Mouse (Mus musculus): Measurements from ENCODE around the gene Ptprd. TPM values are rescaled to one million over a fixed set of nuclear protein-coding genes. Genes with fewer than 3 reads are reported as not detected.

Ptprd gene
- polyA plus RNA-seq, 1 experiment: 7.4 TPM

GRCm38 (mm10) chr4:76464682-76465081, 1747.1 kb downstream of the Ptprd start:
- H3K4me1 ChIP-seq (ENCODE audit: control insufficient read depth, insufficient read depth, low read length): no peaks in the 10 kb centered on the region
- H3K4me3 ChIP-seq (replicated peaks; ENCODE audit: control insufficient read depth, low read depth, low read length): no peak overlapping the region
- H3K27ac ChIP-seq (ENCODE audit: control insufficient read depth, insufficient read depth, low read depth, low read length, poor library complexity): no peak overlapping the region
- no peak for TF ChIP-seq POLR2A (IDR thresholded peaks at IDR 0.05; ENCODE audit: borderline replicate concordance, control insufficient read depth, low read depth, low read length)
- 66% methylated on average over 1 of the region's 1 CpGs for WGBS

GRCm38 (mm10) chr4:76461336-76461735, 1750.4 kb downstream of the Ptprd start:
- Histone ChIP-seq H3K27ac (ENCODE audit: control insufficient read depth, insufficient read depth, low read depth, low read length, poor library complexity) (no peak overlapping the region), H3K4me3 (replicated peaks; ENCODE audit: control insufficient read depth, low read depth, low read length) (no peak overlapping the region), H3K4me1 (ENCODE audit: control insufficient read depth, insufficient read depth, low read length) (no peaks in the 10 kb centered on the region)
- no peak for TF ChIP-seq CTCF (IDR thresholded peaks at IDR 0.05; ENCODE audit: control insufficient read depth, insufficient read depth, low read length)
- no peak for TF ChIP-seq POLR2A (IDR thresholded peaks at IDR 0.05; ENCODE audit: borderline replicate concordance, control insufficient read depth, low read depth, low read length)
- 16% methylated on average over 5 of the region's 5 CpGs for WGBS

DNA sequence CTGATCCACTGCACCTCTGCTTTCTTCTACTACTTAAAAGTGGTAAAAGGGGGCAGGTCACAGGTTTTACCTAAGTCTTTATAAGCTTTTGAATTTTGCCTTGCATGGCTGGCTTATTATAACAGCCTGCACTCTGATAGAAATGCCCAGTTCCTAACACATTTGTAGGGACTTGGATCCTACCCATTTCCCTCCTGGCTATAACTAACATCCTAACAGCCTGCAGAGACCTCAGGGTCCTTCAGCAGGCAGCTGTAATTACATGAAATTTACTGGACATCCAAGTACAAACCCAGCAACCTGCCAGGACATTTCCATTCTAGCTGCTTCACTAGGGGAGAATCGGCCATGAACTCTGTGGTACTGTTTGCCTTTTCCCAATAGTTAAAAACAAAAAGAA, 1751.2 kb downstream of the Ptprd start:
- Histone ChIP-seq H3K27ac (ENCODE audit: control insufficient read depth, insufficient read depth, low read depth, low read length, poor library complexity) (no peak overlapping the region), H3K4me3 (replicated peaks; ENCODE audit: control insufficient read depth, low read depth, low read length) (no peak overlapping the region), H3K4me1 (ENCODE audit: control insufficient read depth, insufficient read depth, low read length) (no peaks in the 10 kb centered on the region)
- no peak for TF ChIP-seq CTCF (IDR thresholded peaks at IDR 0.05; ENCODE audit: control insufficient read depth, insufficient read depth, low read length)
- no peak for TF ChIP-seq POLR2A (IDR thresholded peaks at IDR 0.05; ENCODE audit: borderline replicate concordance, control insufficient read depth, low read depth, low read length)
- WGBS: 63% methylated on average over 1 of the region's 1 CpGs

DNA sequence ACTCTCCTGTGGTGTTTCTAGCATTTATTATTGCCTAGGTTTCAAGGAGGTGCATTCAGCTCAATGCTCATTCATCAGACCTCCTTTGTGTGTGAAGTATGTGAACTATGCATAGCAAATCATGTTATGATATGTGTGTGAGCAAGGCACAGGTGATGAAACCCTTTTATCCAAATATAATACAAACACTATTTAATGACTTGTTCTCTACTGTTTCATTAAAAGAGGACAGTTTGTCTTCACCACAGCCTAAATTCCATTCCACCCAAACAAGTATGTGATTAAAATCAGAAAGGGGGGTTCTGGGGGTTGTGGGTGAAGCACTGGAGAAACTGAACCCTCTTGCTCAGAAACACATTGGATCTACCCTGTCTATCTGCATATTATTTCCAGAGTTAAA, 1752.1 kb downstream of the Ptprd start:
- no peaks in the 10 kb centered on the region for H3K4me1 ChIP-seq (ENCODE audit: control insufficient read depth, insufficient read depth, low read length)
- H3K27ac ChIP-seq (ENCODE audit: control insufficient read depth, insufficient read depth, low read depth, low read length, poor library complexity): no peak overlapping the region
- no peak for TF ChIP-seq CTCF (IDR thresholded peaks at IDR 0.05; ENCODE audit: control insufficient read depth, insufficient read depth, low read length)
- no peak for TF ChIP-seq POLR2A (IDR thresholded peaks at IDR 0.05; ENCODE audit: borderline replicate concordance, control insufficient read depth, low read depth, low read length)
- H3K4me3 ChIP-seq (replicated peaks; ENCODE audit: control insufficient read depth, low read depth, low read length): no peak overlapping the region

DNA sequence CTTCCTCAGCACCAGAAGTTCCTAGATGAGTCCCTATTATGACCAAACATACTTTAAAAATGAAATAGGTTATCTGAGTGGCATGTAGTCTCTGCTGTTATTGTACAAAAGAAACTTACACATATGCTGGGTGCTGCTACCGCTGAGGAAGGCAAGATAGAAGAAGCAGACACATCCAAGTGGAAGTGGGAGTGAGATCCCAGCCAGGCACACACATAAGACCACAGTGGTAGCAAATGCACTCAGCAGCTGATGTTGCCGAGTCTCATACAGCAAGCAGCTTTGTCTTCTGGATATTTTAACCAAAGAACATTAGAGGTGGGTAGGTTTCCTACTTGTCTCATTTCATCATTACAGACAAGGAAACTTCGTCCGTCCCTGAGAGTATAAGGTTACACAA, 1759.5 kb downstream of the Ptprd start:
- Histone ChIP-seq H3K4me1 (ENCODE audit: control insufficient read depth, insufficient read depth, low read length) (no peaks in the 10 kb centered on the region), H3K4me3 (replicated peaks; ENCODE audit: control insufficient read depth, low read depth, low read length) (no peak overlapping the region), H3K27ac (ENCODE audit: control insufficient read depth, insufficient read depth, low read depth, low read length, poor library complexity) (no peak overlapping the region)
- 60% methylated on average over 4 of the region's 4 CpGs for WGBS
- no peak for TF ChIP-seq POLR2A (IDR thresholded peaks at IDR 0.05; ENCODE audit: borderline replicate concordance, control insufficient read depth, low read depth, low read length)
- TF ChIP-seq CTCF (IDR thresholded peaks at IDR 0.05; ENCODE audit: control insufficient read depth, insufficient read depth, low read length): no peak

- Histone ChIP-seq H3K4me1 (ENCODE audit: control insufficient read depth, insufficient read depth, low read length) (no peaks in the 10 kb centered on the region), H3K4me3 (replicated peaks; ENCODE audit: control insufficient read depth, low read depth, low read length) (no peak overlapping the region), H3K27ac (ENCODE audit: control insufficient read depth, insufficient read depth, low read depth, low read length, poor library complexity) (no peak overlapping the region)
- WGBS: 28% methylated on average over 8 of the region's 8 CpGs
- TF ChIP-seq CTCF (IDR thresholded peaks at IDR 0.05; ENCODE audit: control insufficient read depth, insufficient read depth, low read length) (no peak), POLR2A (IDR thresholded peaks at IDR 0.05; ENCODE audit: borderline replicate concordance, control insufficient read depth, low read depth, low read length) (no peak)
Observed at GRCm38 (mm10) chr4:76451019-76451552, 1760.7 kb downstream of the Ptprd start.

DNA sequence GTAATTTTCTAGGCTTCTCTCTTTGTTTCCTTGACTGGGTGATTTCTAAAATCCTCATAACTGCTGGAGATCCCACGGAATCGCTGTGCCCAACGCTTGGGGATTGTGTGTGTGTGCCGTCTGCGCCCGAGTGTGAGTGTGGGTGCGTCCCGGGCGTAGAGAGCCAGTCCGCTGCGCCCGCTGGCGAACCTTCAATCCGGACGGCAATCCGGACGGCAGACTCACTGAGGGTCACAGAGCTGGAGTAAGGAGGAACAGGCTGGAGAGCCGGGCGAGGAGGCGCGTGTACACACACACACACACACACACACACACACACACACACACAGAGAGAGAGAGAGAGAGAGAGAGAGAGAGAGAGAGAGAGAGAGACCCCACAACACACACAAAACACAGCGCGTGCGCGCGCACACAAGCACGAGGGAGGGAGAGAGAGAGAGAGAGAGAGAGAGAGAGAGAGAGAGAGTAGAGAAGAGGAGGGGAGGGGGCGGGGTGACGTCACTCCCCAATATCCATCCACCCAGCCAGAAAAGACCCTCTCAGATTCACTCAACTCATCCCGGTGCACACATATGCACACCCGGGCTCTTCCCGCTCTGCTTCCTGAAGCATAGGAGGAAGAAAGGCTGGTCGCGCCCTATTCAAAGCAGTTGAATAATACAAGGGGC, 1761.3 kb downstream of the Ptprd start:
- H3K27ac ChIP-seq (ENCODE audit: control insufficient read depth, insufficient read depth, low read depth, low read length, poor library complexity): no peak overlapping the region
- H3K4me3 ChIP-seq (replicated peaks; ENCODE audit: control insufficient read depth, low read depth, low read length): no peak overlapping the region
- 1% methylated on average over 25 of the region's 34 CpGs for WGBS
- TF ChIP-seq CTCF (IDR thresholded peaks at IDR 0.05; ENCODE audit: control insufficient read depth, insufficient read depth, low read length) (no peak), POLR2A (IDR thresholded peaks at IDR 0.05; ENCODE audit: borderline replicate concordance, control insufficient read depth, low read depth, low read length) (no peak)
- no peaks in the 10 kb centered on the region for H3K4me1 ChIP-seq (ENCODE audit: control insufficient read depth, insufficient read depth, low read length)

- Histone ChIP-seq H3K4me1 (ENCODE audit: control insufficient read depth, insufficient read depth, low read length) (no peaks in the 10 kb centered on the region), H3K4me3 (replicated peaks; ENCODE audit: control insufficient read depth, low read depth, low read length) (no peak overlapping the region), H3K27ac (ENCODE audit: control insufficient read depth, insufficient read depth, low read depth, low read length, poor library complexity) (no peak overlapping the region; the same call in 1 of the 2 replicates)
- WGBS: 2% methylated on average over 83 of the region's 99 CpGs
- TF ChIP-seq CTCF (IDR thresholded peaks at IDR 0.05; ENCODE audit: control insufficient read depth, insufficient read depth, low read length) (no peak), POLR2A (IDR thresholded peaks at IDR 0.05; ENCODE audit: borderline replicate concordance, control insufficient read depth, low read depth, low read length) (no peak)
Observed at GRCm38 (mm10) chr4:76449466-76450350, 1762.1 kb downstream of the Ptprd start.
